Mouse (Mus musculus) c-Kit-positive CD71-negative TER-119-negative erythroid progenitor cells, embryonic 14.5 days (primary cell): ENCODE results near the gene Zfr2.

Experiments used
- DNase-seq: peaks from one replicate; pipeline ENCODE4 v3.0.0-alpha.2; 2013; ENCODE audit warnings: low read depth

Gene Zfr2

GRCm38 (mm10) chr10:81247804-81248203, 14.8 kb downstream of the Zfr2 start:
- DNase-seq: no peak

DNA sequence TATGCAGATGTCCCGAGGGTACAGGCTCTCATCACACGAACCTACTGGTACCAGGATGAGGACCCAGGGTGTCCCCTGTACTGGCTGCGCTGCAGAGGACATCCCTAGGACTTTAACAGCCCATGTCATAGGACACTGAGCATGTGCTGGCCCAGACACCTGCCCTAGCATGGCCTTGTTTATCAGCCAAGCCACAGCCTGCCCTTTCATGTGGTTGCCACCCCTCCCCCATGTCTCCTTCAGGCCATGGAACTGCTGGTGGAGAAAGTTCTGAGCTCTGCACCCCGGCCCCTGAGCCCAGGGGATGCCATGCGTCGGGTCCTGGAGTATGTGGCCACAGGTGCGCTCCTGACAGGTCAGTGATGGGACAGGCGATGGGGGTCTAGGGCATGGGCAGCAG, 16.5 kb downstream of the Zfr2 start:
- DNase-seq: no peak

DNA sequence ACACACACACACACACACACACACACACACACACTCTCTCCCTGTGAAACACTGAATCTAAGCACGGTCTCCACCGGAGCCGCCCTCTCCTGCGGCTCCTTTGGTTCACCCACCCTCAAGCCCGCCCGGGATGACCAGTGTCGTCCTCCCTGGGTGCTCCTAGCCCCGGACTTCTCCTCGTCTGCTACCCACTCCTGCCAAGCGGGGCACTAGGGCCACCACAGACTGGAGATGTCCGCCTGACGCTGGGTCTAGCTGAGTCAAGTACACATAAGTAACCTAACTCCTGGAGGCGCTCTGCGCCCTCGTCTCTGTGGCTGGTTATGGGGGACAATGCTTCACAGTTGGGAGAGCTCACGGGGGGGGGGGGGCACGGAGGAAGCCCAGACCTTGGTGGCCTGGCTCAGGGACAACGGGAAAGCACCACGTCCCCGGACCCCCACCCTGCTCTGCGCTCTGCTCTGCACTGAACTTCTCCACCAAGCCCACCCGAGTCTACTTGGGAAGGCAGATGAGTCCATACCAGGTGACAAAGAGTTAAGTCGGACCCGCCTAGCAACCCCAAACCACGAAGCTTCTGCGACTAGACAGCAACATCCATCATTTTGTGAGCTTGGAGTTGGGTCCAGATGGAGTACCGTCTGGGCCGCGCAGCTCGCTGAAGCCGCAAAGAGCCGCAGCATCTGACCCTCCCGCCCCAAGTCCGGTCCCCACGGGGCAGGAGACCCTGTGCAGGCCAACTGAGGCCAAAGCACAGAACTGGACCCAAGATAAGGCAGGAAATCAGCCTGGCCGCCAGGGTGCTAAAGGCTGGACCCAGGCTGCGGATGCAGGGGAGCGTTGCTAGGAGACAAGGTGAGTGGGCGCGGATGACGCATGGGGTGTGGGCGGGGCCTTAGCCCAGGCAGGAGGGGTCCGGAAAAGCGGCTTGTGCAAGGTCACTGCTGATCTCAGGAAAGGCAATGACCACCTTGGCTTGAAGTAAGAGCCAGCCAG, 19.8 kb downstream of the Zfr2 start, which contains the start of gene Matk:
Matk (plus strand) TSS at position 512 of the 996 bp plus-strand sequence.
- DNase-seq: no peak

- no peak for DNase-seq
Observed at GRCm38 (mm10) chr10:81254886-81255285, 21.9 kb downstream of the Zfr2 start.

DNA sequence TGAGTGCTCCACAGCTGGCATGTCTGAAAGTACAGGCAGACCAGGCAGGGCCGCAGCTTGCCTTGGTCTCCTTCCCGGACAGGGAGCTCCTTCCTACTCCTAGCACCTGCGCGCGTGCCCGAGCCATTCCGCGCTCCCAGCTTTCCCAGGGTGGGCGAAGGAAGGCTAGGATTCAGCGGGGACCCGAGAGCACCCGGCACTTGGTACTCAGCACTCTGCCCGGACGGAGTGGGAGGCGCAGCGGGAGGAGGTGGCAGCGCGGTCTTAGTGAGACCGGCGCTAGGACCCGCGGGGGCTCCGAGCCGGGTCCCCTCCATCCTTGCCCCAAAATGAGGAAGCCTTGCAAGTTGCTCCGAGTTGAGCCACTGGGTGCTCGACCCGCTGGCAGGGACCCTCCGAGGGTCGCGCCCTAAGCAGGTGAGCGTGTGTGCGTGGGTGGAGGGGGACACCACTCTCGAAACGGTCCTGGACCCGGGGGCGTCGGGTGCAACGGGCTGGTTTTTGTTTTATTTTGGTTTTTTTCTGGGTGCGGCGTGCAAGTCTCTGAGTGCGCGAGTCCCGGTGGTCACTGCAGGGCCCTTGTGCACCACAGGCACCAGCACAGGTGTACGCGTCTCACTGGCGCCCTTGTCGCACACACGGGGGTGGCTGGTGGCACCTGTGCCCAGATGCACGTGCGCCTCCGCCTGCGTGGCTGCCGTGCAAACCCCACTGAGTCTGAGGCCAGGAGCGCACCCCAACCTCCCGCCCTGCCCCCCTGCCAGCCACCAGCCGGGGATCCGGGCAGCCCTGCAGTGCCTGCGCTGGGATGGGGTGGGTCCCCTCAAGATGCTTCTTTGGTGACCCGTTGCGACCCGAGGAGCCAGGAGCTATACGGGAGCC, 24.4 kb downstream of the Zfr2 start:
- DNase-seq: no peak

DNA sequence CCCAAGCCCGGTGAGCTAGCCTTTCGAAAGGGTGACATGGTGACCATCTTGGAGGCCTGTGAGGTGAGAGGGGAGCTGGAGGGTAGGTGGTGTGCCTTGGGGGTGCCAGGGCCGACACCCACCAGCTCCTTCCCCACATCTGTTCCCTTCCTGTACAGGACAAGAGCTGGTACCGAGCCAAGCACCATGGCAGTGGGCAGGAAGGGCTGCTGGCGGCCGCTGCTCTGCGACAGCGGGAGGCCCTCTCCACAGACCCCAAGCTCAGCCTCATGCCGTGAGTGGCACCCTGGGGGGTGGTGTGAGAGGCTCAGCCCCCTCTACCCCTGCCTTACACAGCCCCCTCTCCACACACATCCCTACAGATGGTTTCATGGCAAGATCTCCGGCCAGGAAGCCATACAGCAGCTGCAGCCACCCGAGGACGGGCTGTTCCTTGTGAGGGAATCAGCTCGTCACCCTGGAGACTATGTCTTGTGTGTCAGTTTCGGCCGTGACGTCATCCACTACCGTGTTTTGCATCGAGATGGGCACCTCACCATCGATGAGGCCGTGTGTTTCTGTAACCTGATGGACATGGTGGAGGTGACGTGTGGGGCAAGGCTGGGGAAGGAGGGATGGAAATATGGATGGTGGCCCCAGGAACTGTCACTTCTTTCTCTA, 26.4 kb downstream of the Zfr2 start:
- no peak for DNase-seq

- no peak for DNase-seq
Observed at GRCm38 (mm10) chr10:81261025-81261424, 28.1 kb downstream of the Zfr2 start.

GRCm38 (mm10) chr10:81265540-81265939, 32.6 kb downstream of the Zfr2 start:
- DNase-seq: no peak

DNA sequence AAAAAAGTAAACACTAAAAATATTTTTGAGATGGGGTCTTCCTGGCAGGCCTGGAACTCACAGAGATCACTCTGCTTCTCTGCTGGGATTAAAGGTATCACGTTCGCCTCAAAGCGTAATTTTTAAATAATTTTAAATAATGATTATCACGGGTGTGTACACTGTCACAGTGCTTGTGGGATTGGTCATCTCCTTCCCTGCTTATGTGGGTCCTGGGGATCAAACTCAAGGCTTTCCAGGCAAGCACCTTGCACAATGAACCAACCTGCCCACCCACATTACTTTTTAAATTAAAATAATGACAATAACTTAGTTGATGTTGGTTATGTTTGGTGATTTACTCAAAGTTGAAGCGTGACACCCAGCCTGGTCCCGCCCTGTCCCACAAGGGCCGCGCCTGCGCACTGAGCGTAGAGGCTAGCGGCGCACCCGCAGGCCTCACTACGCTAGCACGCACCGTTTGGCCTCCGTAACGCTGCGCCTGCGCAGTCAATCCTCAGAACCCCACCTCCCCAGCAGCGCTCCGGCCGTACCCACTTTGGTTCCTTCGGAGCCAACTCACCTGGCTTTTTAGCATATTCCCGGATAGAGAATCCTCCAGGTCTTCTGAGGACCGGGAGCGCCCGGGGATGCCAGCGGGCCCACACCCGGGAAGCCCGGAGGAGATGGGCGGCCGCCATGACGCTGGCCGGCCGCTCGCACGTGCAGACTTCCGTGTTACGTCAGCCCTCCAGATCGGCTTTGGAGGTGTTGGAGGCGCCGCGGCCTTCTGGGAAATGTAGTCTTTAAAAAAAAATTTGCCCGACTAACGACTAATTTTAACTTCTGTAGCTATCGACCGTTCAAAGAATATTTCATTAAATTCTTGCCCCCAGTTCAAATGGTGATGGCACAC, 33.5 kb downstream of the Zfr2 start, which contains the start of the genes Mrpl54 and Apba3:
Mrpl54 (minus strand) TSS at position 724 of the 895 bp plus-strand sequence.
Apba3 (plus strand) TSS at position 750 of the 895 bp plus-strand sequence.
- peak; percentile 95 for DNase-seq

- DNase-seq: peak; percentile 63
Observed at GRCm38 (mm10) chr10:81268056-81268455, 35.1 kb downstream of the Zfr2 start.

DNA sequence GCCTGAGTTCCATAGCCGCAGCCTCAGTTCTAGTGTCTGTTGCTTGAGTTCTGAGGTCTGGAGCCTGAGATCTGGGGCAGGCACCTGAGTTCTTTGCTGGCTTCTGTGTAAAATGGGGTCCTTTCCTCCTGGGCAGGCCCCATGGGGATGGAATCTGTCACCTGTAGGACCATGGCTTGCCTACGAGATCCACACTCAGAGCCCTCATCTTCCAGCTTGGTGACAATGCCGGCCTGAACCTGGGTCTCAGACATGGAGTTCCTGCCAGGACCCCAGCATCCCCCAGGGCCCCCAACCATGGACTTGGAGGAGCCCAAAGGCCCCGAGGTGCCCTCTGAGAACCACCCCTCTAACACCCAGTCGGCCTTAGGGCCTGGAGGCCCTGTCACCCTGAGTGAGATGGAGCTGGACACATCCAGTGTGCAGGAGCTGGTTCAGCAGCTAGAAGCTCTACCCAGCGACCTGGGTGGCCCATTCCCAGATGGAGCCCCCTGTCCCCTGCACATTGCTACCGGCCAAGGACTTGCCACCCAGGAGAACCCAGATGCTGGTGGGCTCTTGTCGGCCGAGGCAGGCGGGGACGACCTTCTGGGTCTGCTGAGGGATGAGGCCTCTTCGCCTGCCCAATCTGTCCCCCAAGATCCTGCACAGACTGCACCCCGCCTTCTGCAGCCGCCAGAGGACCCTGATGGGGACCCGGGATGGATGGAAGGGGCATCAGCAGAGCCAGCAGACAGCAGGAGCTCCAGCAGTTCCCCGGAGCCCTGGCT, 35.9 kb downstream of the Zfr2 start:
- DNase-seq: no peak

- DNase-seq: no peak
Observed at GRCm38 (mm10) chr10:81272356-81272755, 39.4 kb downstream of the Zfr2 start.

GRCm38 (mm10) chr10:81273842-81274241, 40.9 kb downstream of the Zfr2 start:
- DNase-seq: no peak

DNA sequence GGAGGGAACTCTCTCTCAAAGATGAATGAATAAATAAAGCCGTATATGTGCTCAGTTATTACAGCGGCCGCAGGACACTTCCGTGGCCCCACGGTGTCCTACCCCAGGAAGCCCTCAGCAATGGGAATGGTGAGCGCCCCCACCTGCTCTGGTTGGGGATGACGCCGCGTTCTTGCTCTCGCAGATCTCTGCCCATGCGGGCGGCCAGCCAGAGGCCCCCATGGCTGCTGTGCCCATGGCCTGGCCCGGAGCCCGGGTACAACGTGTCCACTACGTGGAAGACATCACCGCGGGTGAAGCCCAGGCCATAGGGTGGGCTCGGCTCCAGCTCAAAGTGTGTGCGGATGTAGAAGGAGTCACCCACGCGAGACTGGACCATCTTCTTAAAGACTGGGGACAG, 44.7 kb downstream of the Zfr2 start:
- no peak for DNase-seq

DNA sequence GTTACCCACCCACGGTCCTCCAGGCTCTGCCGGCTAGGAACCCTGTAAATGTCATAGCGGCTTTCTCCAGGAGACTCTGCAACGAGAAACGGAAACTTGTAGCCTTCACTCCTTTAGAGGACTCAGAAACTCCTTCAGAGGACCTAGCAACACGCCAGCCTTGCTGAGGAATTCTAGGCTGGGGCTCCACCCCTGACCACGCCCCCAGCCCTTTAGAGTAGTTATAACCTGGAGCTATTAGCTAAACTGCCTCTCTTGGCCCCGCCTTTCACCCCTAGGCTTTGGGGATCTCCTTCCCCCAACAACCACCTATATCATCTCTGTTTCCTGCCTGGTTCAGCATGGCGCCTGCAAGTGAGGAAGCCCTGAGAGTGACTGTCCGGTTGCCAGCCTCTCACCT, 46.5 kb downstream of the Zfr2 start:
- no peak for DNase-seq

DNA sequence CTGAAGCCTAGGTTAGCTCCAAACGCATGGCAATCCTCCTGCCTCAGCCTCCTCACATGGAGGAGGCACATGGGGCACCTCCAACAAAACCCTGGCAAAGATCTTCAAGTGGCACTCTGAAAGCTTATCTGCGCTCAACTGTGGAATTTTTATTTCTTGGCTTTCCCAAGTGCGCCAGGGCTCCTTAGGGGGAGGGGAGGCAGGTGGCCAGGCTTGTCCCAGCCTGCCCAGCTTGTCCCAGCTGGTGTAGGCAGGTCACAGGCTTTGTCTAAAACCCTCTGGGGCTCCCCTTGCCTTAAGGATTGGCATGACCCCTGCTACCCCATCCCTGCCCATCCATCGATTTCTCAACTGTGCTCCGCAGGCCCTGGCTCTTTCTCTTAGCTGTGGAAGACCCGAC, 51.2 kb downstream of the Zfr2 start:
- DNase-seq: no peak

DNA sequence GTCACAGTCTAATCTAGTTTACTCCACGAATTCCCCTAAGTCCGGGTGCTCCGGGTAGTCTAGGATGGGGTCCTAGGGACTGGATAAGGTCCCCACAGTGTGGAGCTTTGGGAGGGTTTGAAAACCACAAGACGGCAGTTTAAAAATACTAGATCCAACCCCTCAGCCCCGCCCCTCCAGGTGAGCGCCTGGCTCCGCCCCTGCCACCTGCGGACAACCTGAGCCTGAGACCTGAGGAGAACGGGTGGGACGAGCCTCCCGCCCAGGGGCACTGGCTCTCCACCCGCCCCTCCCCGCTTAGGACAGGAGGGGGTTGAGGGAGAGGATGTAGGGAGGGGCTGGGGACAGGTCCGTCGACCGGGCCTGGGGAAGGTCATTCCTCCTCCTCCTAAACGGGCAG, 51.8 kb downstream of the Zfr2 start:
- DNase-seq: no peak

- DNase-seq: peak; percentile 87
Observed at GRCm38 (mm10) chr10:81285694-81286450, 52.9 kb downstream of the Zfr2 start.

DNA sequence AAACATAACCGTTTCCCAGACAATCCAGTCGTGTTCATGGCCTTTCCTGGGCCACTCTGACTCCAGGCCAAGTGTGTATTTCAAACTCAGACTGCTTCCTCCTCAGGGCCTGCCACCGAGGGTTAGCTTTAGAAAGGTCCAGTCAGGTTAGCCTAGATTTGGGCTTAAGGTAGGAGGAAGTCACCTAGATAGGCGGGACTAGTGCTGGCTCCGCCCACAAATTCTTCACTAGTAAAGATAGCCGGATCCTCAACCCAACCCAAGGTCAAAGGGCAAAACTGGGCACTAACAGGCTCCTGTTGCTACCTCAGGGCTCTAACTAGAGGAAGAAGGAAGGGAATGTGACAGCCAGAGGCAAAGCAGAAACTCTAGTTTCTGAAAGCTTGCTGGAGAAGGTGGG, 53.6 kb downstream of the Zfr2 start:
- no peak for DNase-seq
